8 mouse cellular contexts compared by ENCODE assay signal in the genomic region with DNA sequence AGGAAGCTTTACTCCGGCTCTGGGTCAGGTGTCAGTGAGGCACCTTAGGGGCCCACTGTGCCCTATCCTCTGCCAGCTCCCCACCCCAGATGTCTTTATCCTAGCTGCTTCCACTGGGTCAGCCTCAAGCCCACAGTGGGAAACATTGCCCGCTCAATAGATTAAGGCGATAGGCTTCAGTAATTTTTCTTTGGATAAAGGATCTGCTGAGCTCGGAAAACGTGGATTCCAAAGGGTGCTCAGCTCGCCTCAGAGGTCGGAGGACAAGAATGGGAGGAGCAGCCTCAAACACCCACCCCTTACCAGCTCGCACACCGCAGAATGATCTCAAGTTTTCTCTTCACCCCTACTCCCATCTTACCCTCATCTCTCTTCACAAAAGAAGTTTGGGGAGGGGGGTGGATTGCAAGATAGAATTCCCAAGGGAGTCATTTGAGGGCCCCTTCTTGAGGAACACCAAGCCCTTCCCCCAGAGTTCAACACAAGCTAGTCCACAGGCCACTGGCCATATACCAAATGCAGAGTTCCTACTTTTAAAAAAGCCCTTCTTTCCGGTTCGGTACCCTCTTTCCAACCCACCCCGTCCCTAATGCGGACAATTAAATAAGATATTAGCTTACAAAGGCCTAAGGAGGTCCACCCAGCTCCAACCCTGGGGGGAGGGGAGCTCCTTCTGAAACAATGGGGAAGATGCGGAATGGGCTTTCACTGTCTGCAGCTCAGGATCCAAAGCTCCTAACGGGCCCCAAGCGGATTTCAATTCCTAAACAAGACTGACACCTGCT. TPM values are rescaled to one million over a fixed set of nuclear protein-coding genes. Genes with fewer than 3 reads are reported as not detected.
DNase-seq lines count a peak whose midpoint lies in the region; ATAC-seq and TF ChIP-seq lines count a peak whose summit lies in the region.

No protein-coding gene starts in this region.

- 15% methylated on average over 15 of the region's 16 CpGs for WGBS in heart, postnatal 0 days
- WGBS in limb, embryonic 10.5 days = 6% methylated on average over 16 of the region's 16 CpGs
- WGBS in neural tube, embryonic 11.5 days = 4% methylated on average over 16 of the region's 16 CpGs

- peak; percentile 44; the same call in 1 of the 2 replicates for ATAC-seq in heart, postnatal 0 days (ENCODE audit: insufficient read depth, low read depth)
- peak; percentile 81 for ATAC-seq in neural tube, embryonic 11.5 days (ENCODE audit: insufficient read depth, low FRiP score, low TSS enrichment)

- H3K9ac ChIP-seq in heart, postnatal 0 days (replicated peaks; ENCODE audit: low read depth, low read length) = peak overlapping the region; percentile 67
- peak overlapping the region; percentile 95 for H3K9ac ChIP-seq in neural tube, embryonic 11.5 days (ENCODE audit: low read length)

- peak overlapping the region; percentile 92 for H3K4me2 ChIP-seq in heart, postnatal 0 days (ENCODE audit: low read depth, low read length)
- peak overlapping the region; percentile 91 for H3K4me2 ChIP-seq in neural tube, embryonic 11.5 days (ENCODE audit: low read depth)

- peak; percentile 9 for DNase-seq in ovary, adult 18-20 months (ENCODE audit: low spot score)
- no peak for DNase-seq in ovary, postnatal 36 days (ENCODE audit: low spot score)
- peak; percentile 54 to 66 for DNase-seq in cerebellum, postnatal 10 days
- DNase-seq in heart, postnatal 0 days (ENCODE audit: low spot score) = no peak
- DNase-seq in limb, embryonic 10.5 days (ENCODE audit: low spot score) = no peak
- DNase-seq in neural tube, embryonic 11.5 days (ENCODE audit: low spot score) = peak; percentile 76
- DNase-seq in spleen, adult 18-20 months = no peak
- no peak for DNase-seq in spleen, postnatal 14 days (ENCODE audit: low spot score in 2 of 2)

- TF ChIP-seq EP300 in heart, postnatal 0 days (IDR thresholded peaks at IDR 0.05; ENCODE audit: low read depth) = no peak

- no peak for TF ChIP-seq CTCF in heart, postnatal 0 days (IDR thresholded peaks at IDR 0.05; ENCODE audit: low read depth)

- peak overlapping the region; percentile 81 for H3K4me3 ChIP-seq in heart, postnatal 0 days (ENCODE audit: low read depth, low read length)
- peak overlapping the region; percentile 82 for H3K4me3 ChIP-seq in limb, embryonic 10.5 days
- H3K4me3 ChIP-seq in neural tube, embryonic 11.5 days (ENCODE audit: low read depth, low read length) = peak overlapping the region; percentile 79

- no peak overlapping the region for H3K27ac ChIP-seq in heart, postnatal 0 days (ENCODE audit: low read depth)
- H3K27ac ChIP-seq in limb, embryonic 10.5 days = peak overlapping the region; percentile 98
- peak overlapping the region; percentile 85 for H3K27ac ChIP-seq in neural tube, embryonic 11.5 days (ENCODE audit: low read depth, low read length)

- no peaks in the 10 kb centered on the region for H3K27me3 ChIP-seq in heart, postnatal 0 days (ENCODE audit: control insufficient read depth, insufficient read depth, low read length)
- H3K27me3 ChIP-seq in limb, embryonic 10.5 days (ENCODE audit: low read depth, poor library complexity, severe bottlenecking) = no peaks in the 10 kb centered on the region
- H3K27me3 ChIP-seq in neural tube, embryonic 11.5 days (ENCODE audit: control insufficient read depth, insufficient read depth, low read length) = no peaks in the 10 kb centered on the region

- peaks cover 25% of the 10 kb centered on the region for H3K36me3 ChIP-seq in heart, postnatal 0 days (replicated peaks; ENCODE audit: control insufficient read depth, insufficient read depth, low read length)
- peaks cover 33% of the 10 kb centered on the region for H3K36me3 ChIP-seq in limb, embryonic 10.5 days
- H3K36me3 ChIP-seq in neural tube, embryonic 11.5 days (ENCODE audit: control insufficient read depth, insufficient read depth, low read length) = peaks cover 26% of the 10 kb centered on the region

- H3K9me3 ChIP-seq in heart, postnatal 0 days (replicated peaks; ENCODE audit: control insufficient read depth, low read length) = no peaks in the 10 kb centered on the region
- H3K9me3 ChIP-seq in limb, embryonic 10.5 days (replicated peaks) = 0 out of 2 replicates have a peak, but pooled peaks cover 4% of the 10 kb centered on the region
- H3K9me3 ChIP-seq in neural tube, embryonic 11.5 days (ENCODE audit: control insufficient read depth, low read length) = no peaks in the 10 kb centered on the region

- peaks cover 6% of the 10 kb centered on the region for H3K4me1 ChIP-seq in heart, postnatal 0 days (ENCODE audit: control insufficient read depth, insufficient read depth)
- peaks cover 33% of the 10 kb centered on the region for H3K4me1 ChIP-seq in limb, embryonic 10.5 days
- H3K4me1 ChIP-seq in neural tube, embryonic 11.5 days (ENCODE audit: control insufficient read depth, insufficient read depth, low read length) = peaks cover 39% of the 10 kb centered on the region

RNA-seq across cellular contexts. Expression of gene Mettl3, which starts 11.7 kb away (rescaled TPM):
- 11.4 and 16.0 TPM in 2 replicates for total RNA-seq in heart, postnatal 0 days (2014; rRNA removed; ENCODE audit: low replicate concordance)
- 14.1 and 14.8 TPM in 2 replicates for polyA plus RNA-seq in heart, postnatal 0 days (2015; fragmentation: Nextera tagmentation; extraction: Ambion mirVana)
- 58.6 and 64.5 TPM in 2 replicates for polyA plus RNA-seq in limb, embryonic 10.5 days (2016; fragmentation: Nextera tagmentation; extraction: Ambion mirVana)
- polyA plus RNA-seq in neural tube, embryonic 11.5 days (2014; fragmentation: Nextera tagmentation; extraction: Ambion mirVana) = 47.1 and 54.6 TPM in 2 replicates

RNA-seq across cellular contexts. Expression of gene Sall2, which starts 11.9 kb away (rescaled TPM):
- 4.6 TPM in 2 replicates for total RNA-seq in heart, postnatal 0 days (2014; rRNA removed; ENCODE audit: low replicate concordance)
- polyA plus RNA-seq in heart, postnatal 0 days (2015; fragmentation: Nextera tagmentation; extraction: Ambion mirVana) = 2.3 TPM in 2 replicates
- 30.8 and 36.1 TPM in 2 replicates for polyA plus RNA-seq in limb, embryonic 10.5 days (2016; fragmentation: Nextera tagmentation; extraction: Ambion mirVana)
- 51.9 and 54.5 TPM in 2 replicates for polyA plus RNA-seq in neural tube, embryonic 11.5 days (2014; fragmentation: Nextera tagmentation; extraction: Ambion mirVana)

RNA-seq across cellular contexts. Expression of gene Rab2b, which starts 37.3 kb away (rescaled TPM):
- total RNA-seq in heart, postnatal 0 days (2014; rRNA removed; ENCODE audit: low replicate concordance) = 6.6 and 11.9 TPM in 2 replicates
- polyA plus RNA-seq in heart, postnatal 0 days (2015; fragmentation: Nextera tagmentation; extraction: Ambion mirVana) = 9.0 and 10.3 TPM in 2 replicates
- 20.8 and 21.8 TPM in 2 replicates for polyA plus RNA-seq in limb, embryonic 10.5 days (2016; fragmentation: Nextera tagmentation; extraction: Ambion mirVana)
- 38.2 and 40.9 TPM in 2 replicates for polyA plus RNA-seq in neural tube, embryonic 11.5 days (2014; fragmentation: Nextera tagmentation; extraction: Ambion mirVana)

RNA-seq across cellular contexts. Expression of gene Tox4, which starts 37.7 kb away (rescaled TPM):
- 30.1 and 63.3 TPM in 2 replicates for total RNA-seq in heart, postnatal 0 days (2014; rRNA removed; ENCODE audit: low replicate concordance)
- 21.8 and 22.0 TPM in 2 replicates for polyA plus RNA-seq in heart, postnatal 0 days (2015; fragmentation: Nextera tagmentation; extraction: Ambion mirVana)
- 49.3 and 56.6 TPM in 2 replicates for polyA plus RNA-seq in limb, embryonic 10.5 days (2016; fragmentation: Nextera tagmentation; extraction: Ambion mirVana)
- polyA plus RNA-seq in neural tube, embryonic 11.5 days (2014; fragmentation: Nextera tagmentation; extraction: Ambion mirVana) = 52.0 and 54.9 TPM in 2 replicates

RNA-seq across cellular contexts. Expression of gene Olfr1513, which starts 39.6 kb away (rescaled TPM):
- not detected in 2 replicates for total RNA-seq in heart, postnatal 0 days (2014; rRNA removed; ENCODE audit: low replicate concordance)
- not detected in 2 replicates for polyA plus RNA-seq in heart, postnatal 0 days (2015; fragmentation: Nextera tagmentation; extraction: Ambion mirVana)
- not detected in 2 replicates for polyA plus RNA-seq in limb, embryonic 10.5 days (2016; fragmentation: Nextera tagmentation; extraction: Ambion mirVana)
- polyA plus RNA-seq in neural tube, embryonic 11.5 days (2014; fragmentation: Nextera tagmentation; extraction: Ambion mirVana) = 0.48 TPM in 1 of 2 replicates, not detected in the other

Comparison
In these comparisons a context has a peak if more than half of its experiments do, and no peak if none do; other contexts are left out.
1. DNase-seq: peak in ovary, adult 18-20 months (single experiment), cerebellum, postnatal 10 days (2 of 2) and neural tube, embryonic 11.5 days (single experiment); none in ovary, postnatal 36 days (single experiment), heart, postnatal 0 days (single experiment), limb, embryonic 10.5 days (single experiment), spleen, adult 18-20 months (0 of 2) and spleen, postnatal 14 days (0 of 2).
2. Peak in every context shown above with its lines, with median percentiles within 50 percentile points of each other: H3K4me3 ChIP-seq.